Mouse (Mus musculus) erythroblast, embryonic 14.5 days (primary cell): Measurements from ENCODE around the gene Arhgap23. TPM values are rescaled to one million over a fixed set of nuclear protein-coding genes. Genes with fewer than 3 reads are reported as not detected.

ENCODE experiments used
- H3K27me3 ChIP-seq: 2 replicates; pipeline ENCODE4 v1.6.1; 2012; ENCODE audit warnings: inconsistent platforms; ENCODE audit not compliant: control insufficient read depth
- H3K36me3 ChIP-seq: 2 replicates; pipeline ENCODE4 v1.6.1; 2012; ENCODE audit warnings: mild to moderate bottlenecking, inconsistent platforms; ENCODE audit not compliant: control insufficient read depth
- H3K4me1 ChIP-seq: 2 replicates; pipeline ENCODE4 v1.6.1; 2012; ENCODE audit warnings: inconsistent platforms; ENCODE audit not compliant: control insufficient read depth
- H3K4me3 ChIP-seq: replicated peaks from 2 replicates; pipeline ENCODE3; 2012; ENCODE audit warnings: moderate library complexity, mild to moderate bottlenecking, inconsistent platforms
- H3K9me3 ChIP-seq: 2 replicates; pipeline ENCODE4 v1.6.1; 2012; ENCODE audit warnings: low read length, inconsistent platforms, mixed read lengths; ENCODE audit not compliant: control insufficient read depth
- GATA1 ChIP-seq: IDR thresholded peaks from 2 replicates; pipeline ENCODE4 v1.6.1; 2012; ENCODE audit warnings: low read length, inconsistent platforms, mixed read lengths
- TAL1 ChIP-seq: IDR thresholded peaks from 3 replicates; pipeline ENCODE4 v1.6.1; 2012; ENCODE audit warnings: low read length, inconsistent platforms, mixed read lengths
- polyA plus RNA-seq: library from polyadenylated mRNA; stranded (reverse); fragments of >175 nt; gene quantifications from 2 replicates; pipeline ENCODE4 v1.2.3, GENCODE M21; 2012

The Arhgap23 gene
- polyA plus RNA-seq, 1 experiment, result 30.6 TPM

- TF ChIP-seq GATA1 (no peak), TAL1 (no peak)
These were observed 13.4 kb downstream of the Arhgap23 start for GRCm38 (mm10) chr11:97428726-97429077.

GRCm38 (mm10) chr11:97429615-97430014 lies 14.3 kb downstream of the Arhgap23 start:
- Histone ChIP-seq H3K27me3 (no peaks in the 10 kb centered on the region), H3K36me3 (peaks cover 29% of the 10 kb centered on the region), H3K9me3 (no peaks in the 10 kb centered on the region; the same call in 1 of the 2 replicates), H3K4me1 (peaks cover 82% of the 10 kb centered on the region), H3K4me3 (no peak overlapping the region)
- TF ChIP-seq GATA1, result no peak
- no peak for TF ChIP-seq TAL1

More at GRCm38 (mm10) chr11:97428726-97429077, 13.4 kb downstream of the Arhgap23 start:
- H3K4me3 ChIP-seq, result peak overlapping the region; percentile 74
- H3K27me3 ChIP-seq, result no peaks in the 10 kb centered on the region
- peaks cover 86% of the 10 kb centered on the region for H3K4me1 ChIP-seq
- no peaks in the 10 kb centered on the region; the same call in 1 of the 2 replicates for H3K9me3 ChIP-seq
- H3K36me3 ChIP-seq, result peaks cover 31% of the 10 kb centered on the region

GRCm38 (mm10) chr11:97432015-97432414 lies 16.7 kb downstream of the Arhgap23 start:
- H3K4me1 ChIP-seq, result peaks cover 86% of the 10 kb centered on the region
- TF ChIP-seq GATA1 (no peak), TAL1 (no peak)
- no peaks in the 10 kb centered on the region for H3K27me3 ChIP-seq
- H3K36me3 ChIP-seq, result peaks cover 24% of the 10 kb centered on the region
- no peak overlapping the region for H3K4me3 ChIP-seq
- H3K9me3 ChIP-seq, result no peaks in the 10 kb centered on the region

GRCm38 (mm10) chr11:97432983-97433539 lies 17.7 kb downstream of the Arhgap23 start:
- TF ChIP-seq GATA1 (no peak), TAL1 (no peak)
- peaks cover 86% of the 10 kb centered on the region for H3K4me1 ChIP-seq
- H3K9me3 ChIP-seq, result no peaks in the 10 kb centered on the region
- H3K36me3 ChIP-seq, result peaks cover 30% of the 10 kb centered on the region
- no peaks in the 10 kb centered on the region for H3K27me3 ChIP-seq
- H3K4me3 ChIP-seq, result no peak overlapping the region

- Histone ChIP-seq H3K9me3 (no peaks in the 10 kb centered on the region), H3K36me3 (peaks cover 38% of the 10 kb centered on the region), H3K4me3 (no peak overlapping the region), H3K4me1 (peaks cover 86% of the 10 kb centered on the region), H3K27me3 (no peaks in the 10 kb centered on the region)
- TF ChIP-seq GATA1, result no peak
- TF ChIP-seq TAL1, result no peak
These were observed 18.8 kb downstream of the Arhgap23 start for GRCm38 (mm10) chr11:97434121-97434520.

- H3K4me1 ChIP-seq, result peaks cover 86% of the 10 kb centered on the region
- H3K4me3 ChIP-seq, result peak overlapping the region; percentile 71
- H3K27me3 ChIP-seq, result no peaks in the 10 kb centered on the region
- peaks cover 33% of the 10 kb centered on the region for H3K36me3 ChIP-seq
- no peaks in the 10 kb centered on the region for H3K9me3 ChIP-seq
- no peak for TF ChIP-seq TAL1
- TF ChIP-seq GATA1, result no peak
These were observed 19.5 kb downstream of the Arhgap23 start for GRCm38 (mm10) chr11:97434704-97435454.

- H3K4me1 ChIP-seq, result peaks cover 89% of the 10 kb centered on the region
- H3K4me3 ChIP-seq, result peak overlapping the region; percentile 71
- H3K27me3 ChIP-seq, result no peaks in the 10 kb centered on the region
- H3K9me3 ChIP-seq, result no peaks in the 10 kb centered on the region
- TF ChIP-seq GATA1 (no peak), TAL1 (no peak)
- peaks cover 36% of the 10 kb centered on the region for H3K36me3 ChIP-seq
These were observed 20.6 kb downstream of the Arhgap23 start for GRCm38 (mm10) chr11:97435808-97436491.

- Histone ChIP-seq H3K4me3 (no peak overlapping the region), H3K4me1 (peaks cover 90% of the 10 kb centered on the region), H3K36me3 (peaks cover 44% of the 10 kb centered on the region), H3K9me3 (no peaks in the 10 kb centered on the region), H3K27me3 (no peaks in the 10 kb centered on the region)
- TF ChIP-seq GATA1 (no peak), TAL1 (no peak)
These were observed 22.4 kb downstream of the Arhgap23 start for GRCm38 (mm10) chr11:97437745-97438144.

- Histone ChIP-seq H3K27me3 (no peaks in the 10 kb centered on the region), H3K4me1 (peaks cover 92% of the 10 kb centered on the region), H3K36me3 (peaks cover 49% of the 10 kb centered on the region), H3K9me3 (no peaks in the 10 kb centered on the region), H3K4me3 (peak overlapping the region; percentile 19)
- no peak for TF ChIP-seq GATA1
- TF ChIP-seq TAL1, result no peak
These were observed 23.5 kb downstream of the Arhgap23 start for GRCm38 (mm10) chr11:97438868-97439267.
